Mouse (Mus musculus): ENCODE measurements at regions not wholly inside any gene's neighbourhood (a gene's known extent, or its start where the extent isn't known, plus 50 kb on each side); places are given as distances from the start of the nearest gene placed in this dataset.

GRCm38 (mm10) chr6:127265901-127266812 is 114.2 kb upstream of the Ccnd2 start:
- no peak; the same call in 1 of the 2 replicates for TF ChIP-seq CTCF (IDR thresholded peaks at IDR 0.05; ENCODE audit: low read depth, low read length)
- no peak for TF ChIP-seq POLR2A (IDR thresholded peaks at IDR 0.05; ENCODE audit: borderline replicate concordance, low read depth, low read length)
